Mouse (Mus musculus) erythroblast, embryonic 14.5 days (primary cell): Measurements from ENCODE around the gene Fam107b. TPM values are rescaled to one million over a fixed set of nuclear protein-coding genes. Genes with fewer than 3 reads are reported as not detected.

ENCODE experiments used
- H3K27me3 ChIP-seq: 2 replicates; pipeline ENCODE4 v1.6.1; 2012; ENCODE audit warnings: inconsistent platforms; ENCODE audit not compliant: control insufficient read depth
- H3K36me3 ChIP-seq: 2 replicates; pipeline ENCODE4 v1.6.1; 2012; ENCODE audit warnings: mild to moderate bottlenecking, inconsistent platforms; ENCODE audit not compliant: control insufficient read depth
- H3K4me1 ChIP-seq: 2 replicates; pipeline ENCODE4 v1.6.1; 2012; ENCODE audit warnings: inconsistent platforms; ENCODE audit not compliant: control insufficient read depth
- H3K4me3 ChIP-seq: replicated peaks from 2 replicates; pipeline ENCODE3; 2012; ENCODE audit warnings: moderate library complexity, mild to moderate bottlenecking, inconsistent platforms
- H3K9me3 ChIP-seq: 2 replicates; pipeline ENCODE4 v1.6.1; 2012; ENCODE audit warnings: low read length, inconsistent platforms, mixed read lengths; ENCODE audit not compliant: control insufficient read depth
- GATA1 ChIP-seq: IDR thresholded peaks from 2 replicates; pipeline ENCODE4 v1.6.1; 2012; ENCODE audit warnings: low read length, inconsistent platforms, mixed read lengths
- TAL1 ChIP-seq: IDR thresholded peaks from 3 replicates; pipeline ENCODE4 v1.6.1; 2012; ENCODE audit warnings: low read length, inconsistent platforms, mixed read lengths
- polyA plus RNA-seq: library from polyadenylated mRNA; stranded (reverse); fragments of >175 nt; gene quantifications from 2 replicates; pipeline ENCODE4 v1.2.3, GENCODE M21; 2012

The Fam107b gene
- polyA plus RNA-seq, 1 experiment = 0.90 TPM

GRCm38 (mm10) chr2:3723391-3724106 is 153.3 kb downstream of the Fam107b start:
- TF ChIP-seq GATA1 = no peak
- no peak for TF ChIP-seq TAL1
- H3K4me1 ChIP-seq = peaks cover 5% of the 10 kb centered on the region

GRCm38 (mm10) chr2:3726501-3727078 is 156.3 kb downstream of the Fam107b start:
- TF ChIP-seq GATA1 (no peak), TAL1 (no peak)
- peaks cover 16% of the 10 kb centered on the region for H3K4me1 ChIP-seq
- H3K27me3 ChIP-seq = no peaks in the 10 kb centered on the region
- no peaks in the 10 kb centered on the region for H3K9me3 ChIP-seq
- H3K4me3 ChIP-seq = no peak overlapping the region
- no peaks in the 10 kb centered on the region for H3K36me3 ChIP-seq

More at GRCm38 (mm10) chr2:3723391-3724106, 153.3 kb downstream of the Fam107b start:
- no peaks in the 10 kb centered on the region for H3K27me3 ChIP-seq
- no peaks in the 10 kb centered on the region for H3K9me3 ChIP-seq
- H3K4me3 ChIP-seq = no peak overlapping the region
- H3K36me3 ChIP-seq = no peaks in the 10 kb centered on the region

GRCm38 (mm10) chr2:3727225-3727930 is 157.1 kb downstream of the Fam107b start:
- Histone ChIP-seq H3K4me3 (no peak overlapping the region), H3K4me1 (peaks cover 15% of the 10 kb centered on the region)
- no peak for TF ChIP-seq GATA1
- TF ChIP-seq TAL1 = no peak

GRCm38 (mm10) chr2:3728090-3728489 is 157.8 kb downstream of the Fam107b start:
- no peaks in the 10 kb centered on the region for H3K27me3 ChIP-seq
- no peaks in the 10 kb centered on the region for H3K36me3 ChIP-seq
- no peaks in the 10 kb centered on the region for H3K9me3 ChIP-seq
- H3K4me1 ChIP-seq = peaks cover 15% of the 10 kb centered on the region
- TF ChIP-seq TAL1 (no peak), GATA1 (no peak)
- H3K4me3 ChIP-seq = no peak overlapping the region

More at GRCm38 (mm10) chr2:3727225-3727930, 157.1 kb downstream of the Fam107b start:
- H3K9me3 ChIP-seq = no peaks in the 10 kb centered on the region
- H3K36me3 ChIP-seq = no peaks in the 10 kb centered on the region
- no peaks in the 10 kb centered on the region for H3K27me3 ChIP-seq

- H3K36me3 ChIP-seq = no peaks in the 10 kb centered on the region
- no peaks in the 10 kb centered on the region for H3K9me3 ChIP-seq
- peaks cover 15% of the 10 kb centered on the region for H3K4me1 ChIP-seq
- TF ChIP-seq TAL1 (no peak), GATA1 (no peak)
- H3K4me3 ChIP-seq = no peak overlapping the region
- H3K27me3 ChIP-seq = no peaks in the 10 kb centered on the region
These were observed 159.3 kb downstream of the Fam107b start for GRCm38 (mm10) chr2:3729586-3729985.

GRCm38 (mm10) chr2:3730744-3731143 is 160.5 kb downstream of the Fam107b start:
- no peaks in the 10 kb centered on the region for H3K9me3 ChIP-seq
- H3K36me3 ChIP-seq = no peaks in the 10 kb centered on the region
- H3K4me1 ChIP-seq = peaks cover 15% of the 10 kb centered on the region
- H3K27me3 ChIP-seq = no peaks in the 10 kb centered on the region
- TF ChIP-seq TAL1 (no peak), GATA1 (no peak)
- H3K4me3 ChIP-seq = no peak overlapping the region

GRCm38 (mm10) chr2:3731316-3732015 is 161.2 kb downstream of the Fam107b start:
- no peaks in the 10 kb centered on the region for H3K9me3 ChIP-seq
- TF ChIP-seq TAL1 (no peak), GATA1 (no peak)
- H3K36me3 ChIP-seq = no peaks in the 10 kb centered on the region

GRCm38 (mm10) chr2:3737917-3738694 is 167.8 kb downstream of the Fam107b start:
- no peaks in the 10 kb centered on the region for H3K27me3 ChIP-seq
- H3K9me3 ChIP-seq = no peaks in the 10 kb centered on the region
- TF ChIP-seq TAL1 (no peak), GATA1 (no peak)
- H3K36me3 ChIP-seq = no peaks in the 10 kb centered on the region
- no peaks in the 10 kb centered on the region for H3K4me1 ChIP-seq
- no peak overlapping the region for H3K4me3 ChIP-seq

More at GRCm38 (mm10) chr2:3731316-3732015, 161.2 kb downstream of the Fam107b start:
- Histone ChIP-seq H3K4me3 (no peak overlapping the region), H3K27me3 (no peaks in the 10 kb centered on the region), H3K4me1 (peaks cover 15% of the 10 kb centered on the region)
